Mouse (Mus musculus): ENCODE measurements around the gene Olfr849.

The Olfr849 gene

GRCm38 (mm10) chr9:19439966-19440365 is at the start of gene Olfr849:
Gene Olfr849, plus strand, starts transcription at chr9:19440266.
- in situ Hi-C loops (cut with MboI; ENCODE audit: unreplicated experiment in 2 of 2): no loop called here

GRCm38 (mm10) chr9:19478148-19478547 is 38.1 kb downstream of the Olfr849 start, which contains the start of gene Olfr850:
Gene Olfr850, minus strand, starts transcription at chr9:19478248.
- in situ Hi-C loops (cut with MboI; ENCODE audit: unreplicated experiment in 2 of 2): no loop called here

- in situ Hi-C loops (cut with MboI; ENCODE audit: unreplicated experiment in 2 of 2): no loop called here
Observed at GRCm38 (mm10) chr9:19492995-19493394, 52.9 kb downstream of the Olfr849 start, which contains the start of gene Olfr851. Gene Olfr851, plus strand, starts transcription at chr9:19493295.

Data from v-Abl transformed pro-B cells (cell line).